Mouse (Mus musculus): ENCODE data around the gene Dync1li1. TPM values are rescaled to one million over a fixed set of nuclear protein-coding genes. Genes with fewer than 3 reads are reported as not detected.
A peak's percentile ranks its signal among the peaks of the same experiment; 100 is the strongest.

Dync1li1 gene
- polyA plus RNA-seq, 1 experiment from 2014 or later = 52.2 TPM

DNA sequence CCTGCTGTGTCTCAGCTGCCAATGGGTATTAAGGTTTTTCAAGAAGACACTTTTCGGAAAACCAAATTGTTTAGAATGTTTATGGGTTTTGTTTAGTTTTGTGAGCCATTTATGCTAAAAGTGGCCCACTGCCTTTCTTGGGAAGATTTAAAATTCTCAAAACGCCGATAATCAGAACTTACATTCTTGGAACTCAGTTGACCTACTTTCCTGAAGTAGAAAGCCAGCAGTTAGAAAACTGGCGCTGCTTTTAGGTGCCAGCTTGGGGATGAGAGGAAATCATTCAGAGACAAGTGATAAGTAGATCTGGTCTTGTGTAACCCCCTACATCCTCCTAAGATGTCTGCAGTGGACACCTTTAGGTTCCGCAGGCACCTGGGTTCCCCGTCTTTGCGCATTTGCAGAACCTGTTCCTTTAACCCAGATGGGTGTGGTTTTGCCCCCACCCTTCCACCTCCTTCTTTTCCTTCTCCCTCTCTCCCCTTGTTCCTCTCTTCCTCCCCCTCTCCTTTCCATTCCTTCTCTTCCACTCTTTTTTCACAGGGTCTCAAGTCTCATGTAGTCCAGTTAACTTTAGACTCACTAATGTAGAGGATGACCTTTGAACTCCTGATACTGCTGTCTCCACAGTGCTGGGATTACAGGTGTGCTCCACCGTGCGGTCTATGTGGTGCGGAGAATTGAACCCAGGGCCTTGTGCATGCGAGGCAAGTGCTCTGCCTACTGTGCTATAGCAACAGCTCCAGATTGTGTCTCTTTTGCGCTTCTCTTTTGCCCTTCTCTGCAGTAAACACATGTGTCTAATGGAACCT, 43.5 kb downstream of the Dync1li1 start:
- H3K4me3 ChIP-seq (ENCODE audit: low read length) = peak overlapping the region; percentile 96
- H3K36me3 ChIP-seq (ENCODE audit: control insufficient read depth, insufficient read depth, low read length) = no peaks in the 10 kb centered on the region
- no peak for ATAC-seq
- peak overlapping the region; percentile 67 for H3K4me2 ChIP-seq (ENCODE audit: low read depth, low read length)
- peaks cover 31% of the 10 kb centered on the region for H3K4me1 ChIP-seq (ENCODE audit: control insufficient read depth, insufficient read depth, low read length)
- no peaks in the 10 kb centered on the region for H3K9me3 ChIP-seq (ENCODE audit: control insufficient read depth, low read length)
- peak overlapping the region; percentile 97 for H3K27ac ChIP-seq (ENCODE audit: low read length)
- no peaks in the 10 kb centered on the region for H3K27me3 ChIP-seq (replicated peaks; ENCODE audit: control insufficient read depth, insufficient read depth, low read length)
- H3K9ac ChIP-seq (ENCODE audit: low read depth, low read length) = peak overlapping the region; percentile 96
- 50% methylated on average over 12 of the region's 12 CpGs for WGBS

DNA sequence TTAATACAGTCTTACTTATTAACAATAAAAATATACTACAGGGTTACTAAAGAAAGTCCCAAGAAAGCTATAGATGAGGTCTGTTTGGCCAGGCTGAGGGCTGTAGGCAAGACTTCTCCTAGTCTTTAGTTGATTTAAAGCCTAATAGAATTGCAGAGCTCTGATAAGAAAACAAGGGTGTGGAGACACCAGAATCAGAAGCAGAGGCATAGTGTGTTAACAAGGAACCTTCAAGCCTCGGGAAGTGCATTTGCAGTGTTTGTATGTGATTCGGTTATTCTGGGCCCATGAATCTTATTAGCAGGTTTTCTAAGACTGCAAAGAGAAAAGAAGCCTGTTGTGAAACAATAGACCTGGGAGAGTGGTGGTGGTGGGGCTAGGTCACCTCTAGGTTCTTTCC, 44.6 kb downstream of the Dync1li1 start:
- Histone ChIP-seq H3K4me2 (ENCODE audit: low read depth, low read length) (peak overlapping the region; percentile 37), H3K27ac (ENCODE audit: low read length) (peak overlapping the region; percentile 56), H3K4me3 (ENCODE audit: low read length) (peak overlapping the region; percentile 16), H3K9ac (ENCODE audit: low read depth, low read length) (0 out of 2 replicates have a peak overlapping the region, but pooled peaks have one; percentile 1), H3K4me1 (ENCODE audit: control insufficient read depth, insufficient read depth, low read length) (peaks cover 31% of the 10 kb centered on the region), H3K27me3 (replicated peaks; ENCODE audit: control insufficient read depth, insufficient read depth, low read length) (no peaks in the 10 kb centered on the region), H3K36me3 (ENCODE audit: control insufficient read depth, insufficient read depth, low read length) (no peaks in the 10 kb centered on the region), H3K9me3 (ENCODE audit: control insufficient read depth, low read length) (no peaks in the 10 kb centered on the region)
- 51% methylated on average over 2 of the region's 2 CpGs for WGBS
- ATAC-seq = no peak

DNA sequence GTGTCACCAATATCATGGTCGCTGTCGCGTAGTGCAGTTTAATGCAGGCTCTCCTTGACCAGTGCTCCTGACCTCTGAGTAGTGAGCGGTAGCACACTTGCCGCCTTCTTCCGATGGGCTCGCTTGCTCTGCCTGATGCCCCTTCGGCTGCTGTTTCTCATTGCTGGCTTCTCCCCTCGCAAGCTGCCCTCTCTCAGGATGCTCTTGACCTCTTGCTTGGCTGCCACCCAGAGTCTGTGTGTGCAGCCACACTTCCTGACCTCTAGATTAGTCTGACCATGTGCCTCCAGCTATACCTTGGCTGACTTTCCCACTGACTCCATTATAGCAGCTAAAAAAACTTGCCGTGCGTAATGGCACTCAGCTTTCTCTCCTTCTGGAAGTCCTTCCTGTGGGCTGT, 47.9 kb downstream of the Dync1li1 start:
- no peak overlapping the region for H3K27ac ChIP-seq (ENCODE audit: low read length)
- WGBS = 72% methylated on average over 11 of the region's 11 CpGs
- no peak overlapping the region for H3K4me2 ChIP-seq (ENCODE audit: low read depth, low read length)
- H3K36me3 ChIP-seq (ENCODE audit: control insufficient read depth, insufficient read depth, low read length) = no peaks in the 10 kb centered on the region
- H3K9ac ChIP-seq (ENCODE audit: low read depth, low read length) = no peak overlapping the region
- no peaks in the 10 kb centered on the region for H3K9me3 ChIP-seq (ENCODE audit: control insufficient read depth, low read length)
- H3K4me1 ChIP-seq (ENCODE audit: control insufficient read depth, insufficient read depth, low read length) = peaks cover 31% of the 10 kb centered on the region
- H3K4me3 ChIP-seq (ENCODE audit: low read length) = no peak overlapping the region
- H3K27me3 ChIP-seq (replicated peaks; ENCODE audit: control insufficient read depth, insufficient read depth, low read length) = no peaks in the 10 kb centered on the region
- ATAC-seq = peak; percentile 27; the same call in 1 of the 2 replicates

DNA sequence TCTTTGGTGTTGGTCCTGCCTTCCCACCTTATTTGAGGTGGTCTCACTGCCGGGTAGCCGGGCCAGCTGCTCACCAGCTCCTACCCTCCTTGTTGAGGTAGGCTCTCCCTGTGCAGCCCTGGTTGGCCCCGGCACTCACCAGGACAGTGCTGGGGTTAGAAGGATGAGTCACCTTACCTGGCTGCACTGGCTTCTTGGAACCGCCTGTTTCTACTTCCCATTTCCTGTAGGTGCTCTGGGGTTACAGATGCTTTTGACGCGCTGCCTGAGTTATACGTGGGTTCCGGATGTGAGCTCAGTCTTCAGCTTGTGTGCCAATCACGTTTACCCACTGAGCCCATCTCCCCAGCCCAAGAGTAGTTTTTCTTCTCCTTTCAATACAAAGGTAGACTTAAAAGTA, 51.7 kb downstream of the Dync1li1 start:
- H3K4me3 ChIP-seq (ENCODE audit: low read length) = no peak overlapping the region
- no peak overlapping the region for H3K9ac ChIP-seq (ENCODE audit: low read depth, low read length)
- peaks cover 9% of the 10 kb centered on the region for H3K4me1 ChIP-seq (ENCODE audit: control insufficient read depth, insufficient read depth, low read length)
- H3K27ac ChIP-seq (ENCODE audit: low read length) = no peak overlapping the region
- ATAC-seq = no peak
- H3K9me3 ChIP-seq (ENCODE audit: control insufficient read depth, low read length) = no peaks in the 10 kb centered on the region
- no peaks in the 10 kb centered on the region for H3K27me3 ChIP-seq (replicated peaks; ENCODE audit: control insufficient read depth, insufficient read depth, low read length)
- WGBS = 82% methylated on average over 9 of the region's 9 CpGs
- H3K36me3 ChIP-seq (ENCODE audit: control insufficient read depth, insufficient read depth, low read length) = peaks cover 3% of the 10 kb centered on the region
- H3K4me2 ChIP-seq (ENCODE audit: low read depth, low read length) = no peak overlapping the region

DNA sequence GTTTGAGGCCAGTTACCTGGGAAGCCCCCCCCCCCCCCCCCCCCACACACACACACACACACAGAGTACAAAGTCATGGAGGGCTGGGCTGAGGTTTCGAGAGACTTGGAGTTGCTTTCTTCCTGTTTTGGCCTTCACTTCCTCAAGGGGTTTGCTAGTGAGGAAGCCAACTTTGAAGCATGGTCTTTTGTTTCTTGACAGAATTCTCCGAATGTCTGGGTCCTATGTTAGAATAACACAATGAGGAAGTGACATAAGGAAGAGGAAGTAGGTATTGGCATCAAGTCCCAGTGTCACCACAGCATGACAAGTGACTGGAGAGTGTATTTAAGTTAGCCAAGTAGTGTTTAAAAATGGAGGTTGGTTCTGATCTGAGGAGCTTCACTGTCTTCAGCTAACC, 54.1 kb downstream of the Dync1li1 start:
- Histone ChIP-seq H3K4me2 (ENCODE audit: low read depth, low read length) (no peak overlapping the region), H3K9ac (ENCODE audit: low read depth, low read length) (no peak overlapping the region), H3K4me3 (ENCODE audit: low read length) (no peak overlapping the region), H3K9me3 (ENCODE audit: control insufficient read depth, low read length) (no peaks in the 10 kb centered on the region), H3K27me3 (replicated peaks; ENCODE audit: control insufficient read depth, insufficient read depth, low read length) (no peaks in the 10 kb centered on the region), H3K27ac (ENCODE audit: low read length) (0 out of 2 replicates have a peak overlapping the region, but pooled peaks have one; percentile 60), H3K36me3 (ENCODE audit: control insufficient read depth, insufficient read depth, low read length) (peaks cover 10% of the 10 kb centered on the region), H3K4me1 (ENCODE audit: control insufficient read depth, insufficient read depth, low read length) (peaks cover 4% of the 10 kb centered on the region; the same call in 1 of the 2 replicates)
- WGBS = 74% methylated on average over 2 of the region's 2 CpGs
- 0 out of 2 replicates have a peak, but pooled peaks have one; percentile 18 for ATAC-seq

DNA sequence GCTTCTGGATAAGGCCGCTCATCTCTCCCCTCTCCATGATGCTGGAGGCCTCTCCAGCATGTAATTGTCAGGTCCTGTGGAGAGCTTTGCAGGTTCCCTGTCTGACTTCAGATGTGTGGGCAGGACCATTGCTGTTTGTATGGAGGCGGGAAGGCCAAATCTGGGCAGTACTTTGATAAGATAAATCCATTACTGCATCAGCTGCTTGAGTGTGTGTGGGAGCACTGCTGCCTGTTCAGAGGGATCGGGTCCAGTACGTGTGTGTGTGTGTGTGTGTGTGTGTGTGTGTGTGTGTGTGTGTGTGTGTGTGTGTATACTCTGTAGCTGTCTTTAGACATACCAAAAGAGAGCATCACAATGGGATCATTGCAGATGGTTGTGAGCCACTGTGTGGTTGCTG, 56.6 kb downstream of the Dync1li1 start:
- Histone ChIP-seq H3K9me3 (ENCODE audit: control insufficient read depth, low read length) (no peaks in the 10 kb centered on the region), H3K9ac (ENCODE audit: low read depth, low read length) (no peak overlapping the region), H3K4me3 (ENCODE audit: low read length) (no peak overlapping the region), H3K4me1 (ENCODE audit: control insufficient read depth, insufficient read depth, low read length) (peaks cover 4% of the 10 kb centered on the region; the same call in 1 of the 2 replicates), H3K27ac (ENCODE audit: low read length) (no peak overlapping the region), H3K27me3 (replicated peaks; ENCODE audit: control insufficient read depth, insufficient read depth, low read length) (no peaks in the 10 kb centered on the region), H3K36me3 (ENCODE audit: control insufficient read depth, insufficient read depth, low read length) (peaks cover 13% of the 10 kb centered on the region), H3K4me2 (ENCODE audit: low read depth, low read length) (no peak overlapping the region)
- 72% methylated on average over 4 of the region's 4 CpGs for WGBS
- no peak for ATAC-seq

DNA sequence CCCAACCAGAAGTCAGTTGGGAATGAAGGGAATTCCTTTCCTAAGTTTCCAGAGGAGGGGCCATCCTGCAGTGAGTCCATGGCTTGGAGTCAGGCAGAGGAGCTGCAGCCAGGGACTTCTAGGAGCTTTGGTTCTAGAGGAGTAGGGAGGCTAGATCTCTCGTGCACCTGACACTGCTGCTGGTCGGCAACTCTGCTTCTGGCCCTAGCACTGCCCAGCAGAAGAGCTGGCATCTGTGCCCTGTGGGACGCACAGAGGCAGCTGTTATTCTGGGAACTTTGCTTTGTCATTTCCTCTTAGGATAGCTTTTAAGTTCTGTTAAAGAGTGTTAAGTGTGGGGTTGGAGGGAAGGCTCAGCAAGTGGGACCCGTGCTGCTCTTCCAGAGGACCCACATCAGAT, 57.1 kb downstream of the Dync1li1 start:
- no peak overlapping the region for H3K4me2 ChIP-seq (ENCODE audit: low read depth, low read length)
- ATAC-seq = no peak
- peaks cover 4% of the 10 kb centered on the region; the same call in 1 of the 2 replicates for H3K4me1 ChIP-seq (ENCODE audit: control insufficient read depth, insufficient read depth, low read length)
- H3K4me3 ChIP-seq (ENCODE audit: low read length) = no peak overlapping the region
- H3K9ac ChIP-seq (ENCODE audit: low read depth, low read length) = no peak overlapping the region
- peaks cover 13% of the 10 kb centered on the region for H3K36me3 ChIP-seq (ENCODE audit: control insufficient read depth, insufficient read depth, low read length)
- no peaks in the 10 kb centered on the region for H3K9me3 ChIP-seq (ENCODE audit: control insufficient read depth, low read length)
- H3K27ac ChIP-seq (ENCODE audit: low read length) = no peak overlapping the region
- 82% methylated on average over 4 of the region's 4 CpGs for WGBS
- no peaks in the 10 kb centered on the region for H3K27me3 ChIP-seq (replicated peaks; ENCODE audit: control insufficient read depth, insufficient read depth, low read length)

DNA sequence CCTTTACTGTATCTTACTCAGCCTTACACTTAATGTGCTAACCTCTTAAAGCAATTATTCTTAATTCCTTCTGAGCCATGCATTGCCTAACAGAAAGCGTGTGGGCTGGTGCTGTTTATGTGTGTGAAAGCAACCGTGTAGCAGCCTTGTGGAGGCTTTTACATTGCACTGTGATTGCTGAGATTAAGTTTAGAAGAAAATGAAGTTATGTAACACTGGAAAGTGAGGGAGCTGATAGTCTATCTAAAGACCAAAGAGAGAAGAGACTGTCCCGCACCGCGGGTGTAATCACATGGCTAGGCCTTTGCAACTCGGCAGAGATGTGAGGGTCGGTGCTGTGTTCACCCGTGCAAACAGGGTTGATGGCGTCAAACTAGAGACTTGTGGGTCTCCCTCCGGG, 58.4 kb downstream of the Dync1li1 start:
- Histone ChIP-seq H3K27me3 (replicated peaks; ENCODE audit: control insufficient read depth, insufficient read depth, low read length) (no peaks in the 10 kb centered on the region), H3K4me2 (ENCODE audit: low read depth, low read length) (no peak overlapping the region), H3K4me3 (ENCODE audit: low read length) (no peak overlapping the region), H3K36me3 (ENCODE audit: control insufficient read depth, insufficient read depth, low read length) (peaks cover 13% of the 10 kb centered on the region), H3K27ac (ENCODE audit: low read length) (no peak overlapping the region), H3K9me3 (ENCODE audit: control insufficient read depth, low read length) (no peaks in the 10 kb centered on the region), H3K4me1 (ENCODE audit: control insufficient read depth, insufficient read depth, low read length) (peaks cover 4% of the 10 kb centered on the region; the same call in 1 of the 2 replicates), H3K9ac (ENCODE audit: low read depth, low read length) (no peak overlapping the region)
- WGBS = 81% methylated on average over 10 of the region's 10 CpGs
- no peak for ATAC-seq

DNA sequence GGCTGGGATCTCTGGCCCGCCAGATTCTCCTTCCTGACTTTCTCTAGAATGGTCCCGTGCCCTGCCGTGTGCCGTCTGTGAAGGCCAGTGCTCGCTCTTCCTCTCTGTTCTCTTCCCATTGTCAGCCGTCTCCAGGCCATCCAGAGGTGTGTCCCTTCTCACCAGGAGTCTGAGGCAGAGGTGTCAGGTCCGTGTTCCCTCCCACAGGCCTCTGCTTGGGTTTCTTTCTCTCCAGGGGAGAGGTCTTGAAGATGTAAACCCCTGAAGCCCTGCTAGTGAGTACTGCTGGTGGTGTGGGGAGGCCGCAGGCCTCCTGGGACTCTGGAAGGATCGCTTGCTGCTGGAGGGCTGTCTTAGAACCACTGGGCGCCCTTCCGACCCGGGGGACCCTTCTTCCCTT, 58.9 kb downstream of the Dync1li1 start:
- H3K36me3 ChIP-seq (ENCODE audit: control insufficient read depth, insufficient read depth, low read length) = peaks cover 13% of the 10 kb centered on the region
- no peaks in the 10 kb centered on the region for H3K27me3 ChIP-seq (replicated peaks; ENCODE audit: control insufficient read depth, insufficient read depth, low read length)
- H3K9ac ChIP-seq (ENCODE audit: low read depth, low read length) = no peak overlapping the region
- H3K9me3 ChIP-seq (ENCODE audit: control insufficient read depth, low read length) = no peaks in the 10 kb centered on the region
- no peak overlapping the region for H3K4me2 ChIP-seq (ENCODE audit: low read depth, low read length)
- H3K4me1 ChIP-seq (ENCODE audit: control insufficient read depth, insufficient read depth, low read length) = no peaks in the 10 kb centered on the region
- H3K27ac ChIP-seq (ENCODE audit: low read length) = no peak overlapping the region
- ATAC-seq = no peak
- 83% methylated on average over 12 of the region's 12 CpGs for WGBS
- no peak overlapping the region for H3K4me3 ChIP-seq (ENCODE audit: low read length)

Measured in intestine, embryonic 16.5 days (tissue).